ENCODE assay signal across 23 mouse cellular contexts in the genomic region with DNA sequence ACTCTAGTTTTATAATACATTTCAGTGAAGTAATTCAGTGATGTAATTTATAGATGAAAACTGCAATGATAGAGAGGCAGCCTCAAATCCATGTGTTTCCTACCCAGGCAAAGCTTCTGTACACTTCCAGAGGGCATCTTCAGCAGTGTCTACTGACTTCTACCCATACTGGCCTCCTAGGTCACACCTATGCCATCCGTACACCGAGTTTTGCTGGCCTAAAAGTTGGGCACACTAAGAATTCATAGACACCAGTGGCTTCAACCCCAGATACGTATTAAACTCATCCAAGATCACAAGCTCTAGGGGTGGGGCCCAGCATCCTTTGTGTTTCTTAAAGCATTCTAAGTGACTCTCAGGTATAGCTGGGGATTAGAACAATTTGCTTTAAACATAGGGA. TPM values are rescaled to one million over a fixed set of nuclear protein-coding genes. Genes with fewer than 3 reads are reported as not detected.
DNase-seq lines count a peak whose midpoint lies in the region; ATAC-seq and TF ChIP-seq lines count a peak whose summit lies in the region.
"Had no signal": no experiment of that assay in that cellular context is flagged by ENCODE, and none has a peak within 500 bp of the region (broad histone marks: within the 10 kb centered on the region; RNA-seq: fewer than 3 reads in every experiment).

No protein-coding gene starts in this region.

- no peaks in the 10 kb centered on the region for H3K9me3 ChIP-seq in forebrain, embryonic 16.5 days (ENCODE audit: control insufficient read depth, low read length)
- no peaks in the 10 kb centered on the region for H3K9me3 ChIP-seq in hindbrain, postnatal 0 days (ENCODE audit: low read length)
- no peaks in the 10 kb centered on the region for H3K9me3 ChIP-seq in neural tube, embryonic 13.5 days
- H3K9me3 ChIP-seq in liver, postnatal 0 days (ENCODE audit: low read length): no peaks in the 10 kb centered on the region
- no peaks in the 10 kb centered on the region for H3K9me3 ChIP-seq in kidney, embryonic 14.5 days (ENCODE audit: control insufficient read depth, low read length)
- H3K9me3 ChIP-seq: embryonic facial prominence, embryonic 13.5 days; limb, embryonic 12.5 days had no signal

- WGBS in forebrain, embryonic 16.5 days: 79% methylated on average over 3 of the region's 3 CpGs
- WGBS in hindbrain, postnatal 0 days: 40% methylated on average over 3 of the region's 3 CpGs
- WGBS in neural tube, embryonic 13.5 days: 68% methylated on average over 3 of the region's 3 CpGs
- WGBS in liver, postnatal 0 days (ENCODE audit: insufficient replicate concordance): 75% methylated on average over 3 of the region's 3 CpGs
- WGBS in kidney, embryonic 14.5 days: 91% methylated on average over 3 of the region's 3 CpGs

- TF ChIP-seq CTCF in layer of hippocampus, adult 2 months (conservative IDR thresholded peaks at IDR 0.05): no peak
- TF ChIP-seq CTCF in hindbrain, postnatal 0 days (IDR thresholded peaks at IDR 0.05; ENCODE audit: low read depth): no peak
- no peak for TF ChIP-seq CTCF in liver, postnatal 0 days (IDR thresholded peaks at IDR 0.05; ENCODE audit: low read depth)

- H3K4me2 ChIP-seq in forebrain, embryonic 16.5 days (ENCODE audit: low read length): peak overlapping the region; percentile 75
- H3K4me2 ChIP-seq in hindbrain, postnatal 0 days (ENCODE audit: low read depth, low read length): peak overlapping the region; percentile 70
- peak overlapping the region; percentile 88 for H3K4me2 ChIP-seq in neural tube, embryonic 13.5 days
- H3K4me2 ChIP-seq in liver, postnatal 0 days (ENCODE audit: low read depth, low read length): no peak overlapping the region
- H3K4me2 ChIP-seq in kidney, embryonic 14.5 days (replicated peaks; ENCODE audit: low read depth, low read length): no peak overlapping the region
- H3K4me2 ChIP-seq: embryonic facial prominence, embryonic 13.5 days; limb, embryonic 12.5 days had no signal

- H3K36me3 ChIP-seq in forebrain, embryonic 16.5 days (ENCODE audit: control insufficient read depth, insufficient read depth): no peaks in the 10 kb centered on the region
- no peaks in the 10 kb centered on the region for H3K36me3 ChIP-seq in hindbrain, postnatal 0 days (ENCODE audit: insufficient read depth, low read length)
- no peaks in the 10 kb centered on the region for H3K36me3 ChIP-seq in neural tube, embryonic 13.5 days
- H3K36me3 ChIP-seq in liver, postnatal 0 days (replicated peaks; ENCODE audit: insufficient read depth, low read length): no peaks in the 10 kb centered on the region
- H3K36me3 ChIP-seq in kidney, embryonic 14.5 days (ENCODE audit: control insufficient read depth, insufficient read depth, low read length): no peaks in the 10 kb centered on the region
- H3K36me3 ChIP-seq: embryonic facial prominence, embryonic 13.5 days; limb, embryonic 12.5 days had no signal

- no peak for TF ChIP-seq EP300 in liver, postnatal 0 days (IDR thresholded peaks at IDR 0.05; ENCODE audit: low read depth)

- H3K4me3 ChIP-seq in layer of hippocampus, adult 2 months: peak overlapping the region; percentile 85
- peak overlapping the region; percentile 69 for H3K4me3 ChIP-seq in forebrain, embryonic 16.5 days (replicated peaks; ENCODE audit: low read length)
- H3K4me3 ChIP-seq in hindbrain, postnatal 0 days (ENCODE audit: low read length): peak overlapping the region; percentile 78
- peak overlapping the region; percentile 74 for H3K4me3 ChIP-seq in neural tube, embryonic 13.5 days
- H3K4me3 ChIP-seq in liver, postnatal 0 days (ENCODE audit: low read depth, low read length): no peak overlapping the region
- no peak overlapping the region for H3K4me3 ChIP-seq in kidney, embryonic 14.5 days (ENCODE audit: low read length)
- H3K4me3 ChIP-seq: embryonic facial prominence, embryonic 13.5 days; limb, embryonic 12.5 days had no signal

- peaks cover 56% of the 10 kb centered on the region for H3K4me1 ChIP-seq in forebrain, embryonic 16.5 days (replicated peaks; ENCODE audit: control insufficient read depth, insufficient read depth, low read length)
- peaks cover 23% of the 10 kb centered on the region for H3K4me1 ChIP-seq in hindbrain, postnatal 0 days (ENCODE audit: insufficient read depth, low read length)
- peaks cover 64% of the 10 kb centered on the region for H3K4me1 ChIP-seq in neural tube, embryonic 13.5 days (replicated peaks)
- 0 out of 2 replicates have a peak, but pooled peaks cover 2% of the 10 kb centered on the region for H3K4me1 ChIP-seq in liver, postnatal 0 days (ENCODE audit: insufficient read depth)
- peaks cover 3% of the 10 kb centered on the region; the same call in 1 of the 2 replicates for H3K4me1 ChIP-seq in kidney, embryonic 14.5 days (ENCODE audit: control insufficient read depth, insufficient read depth, low read length)
- H3K4me1 ChIP-seq: limb, embryonic 12.5 days had no signal

- no peaks in the 10 kb centered on the region for H3K27me3 ChIP-seq in forebrain, embryonic 16.5 days (replicated peaks; ENCODE audit: control insufficient read depth, insufficient read depth, low read length)
- no peaks in the 10 kb centered on the region for H3K27me3 ChIP-seq in hindbrain, postnatal 0 days (ENCODE audit: insufficient read depth, low read length)
- H3K27me3 ChIP-seq in neural tube, embryonic 13.5 days: no peaks in the 10 kb centered on the region
- peaks cover 30% of the 10 kb centered on the region for H3K27me3 ChIP-seq in liver, postnatal 0 days (ENCODE audit: insufficient read depth, low read length)
- peaks cover 30% of the 10 kb centered on the region for H3K27me3 ChIP-seq in kidney, embryonic 14.5 days (ENCODE audit: control insufficient read depth, insufficient read depth, low read length)

- no peak for ATAC-seq in forebrain, embryonic 16.5 days
- no peak for ATAC-seq in hindbrain, postnatal 0 days
- ATAC-seq in neural tube, embryonic 13.5 days (ENCODE audit: low read depth): no peak
- no peak for ATAC-seq in liver, postnatal 0 days
- no peak for ATAC-seq in kidney, embryonic 14.5 days (ENCODE audit: low FRiP score, low TSS enrichment)
- ATAC-seq: CD4-positive, CD25-positive, alpha-beta regulatory T cell, adult 4 months; inflammation-experienced regulatory T-cells, adult 6 months had no signal

- H3K9ac ChIP-seq in forebrain, embryonic 16.5 days (replicated peaks; ENCODE audit: low read depth, low read length): peak overlapping the region; percentile 90
- H3K9ac ChIP-seq in hindbrain, postnatal 0 days (replicated peaks; ENCODE audit: low read length): peak overlapping the region; percentile 87
- H3K9ac ChIP-seq in neural tube, embryonic 13.5 days: peak overlapping the region; percentile 89
- no peak overlapping the region for H3K9ac ChIP-seq in liver, postnatal 0 days (replicated peaks)
- H3K9ac ChIP-seq in kidney, embryonic 14.5 days (ENCODE audit: low read depth, low read length): no peak overlapping the region
- H3K9ac ChIP-seq: embryonic facial prominence, embryonic 13.5 days; limb, embryonic 12.5 days had no signal

- peak overlapping the region; percentile 95 for H3K27ac ChIP-seq in layer of hippocampus, adult 2 months
- peak overlapping the region; percentile 41 for H3K27ac ChIP-seq in forebrain, embryonic 16.5 days (ENCODE audit: low read length)
- H3K27ac ChIP-seq in hindbrain, postnatal 0 days: peak overlapping the region; percentile 97
- peak overlapping the region; percentile 96 for H3K27ac ChIP-seq in neural tube, embryonic 13.5 days (replicated peaks)
- H3K27ac ChIP-seq in liver, postnatal 0 days (ENCODE audit: low read depth): no peak overlapping the region
- H3K27ac ChIP-seq in kidney, embryonic 14.5 days (ENCODE audit: low read depth, low read length): no peak overlapping the region
- H3K27ac ChIP-seq: embryonic facial prominence, embryonic 13.5 days; limb, embryonic 12.5 days; stomach, postnatal 0 days had no signal

- no peak for DNase-seq in layer of hippocampus, adult 2 months (ENCODE audit: low spot score in 2 of 2)
- no peak for DNase-seq in layer of hippocampus, adult 8-10 months (ENCODE audit: low spot score in 2 of 2)
- DNase-seq in hindbrain, postnatal 0 days (ENCODE audit: low spot score): no peak
- DNase-seq in kidney, adult 9 months: no peak
- DNase-seq in liver, postnatal 0 days: no peak
- DNase-seq: kidney, postnatal 10 days; right cerebral cortex, adult 18-20 months; thymus, postnatal 25 days had no signal

RNA-seq across cellular contexts. Expression of a gene that starts 49.3 kb away (rescaled TPM):
- not detected for total RNA-seq in layer of hippocampus, adult 2 months (2021)
- under 1 TPM in 1 of 4 experiments, not detected in 3; 0.13 TPM for total RNA-seq in layer of hippocampus, adult 8-10 months (2022)
- polyA plus RNA-seq in forebrain, embryonic 16.5 days (2015; fragmentation: Nextera tagmentation; extraction: Ambion mirVana): not detected in 2 replicates
- not detected in 2 replicates for total RNA-seq in hindbrain, postnatal 0 days (2014; rRNA removed)
- not detected in 2 replicates for polyA plus RNA-seq in hindbrain, postnatal 0 days (2015; fragmentation: Nextera tagmentation; extraction: Ambion mirVana)
- not detected in 2 replicates for polyA plus RNA-seq in neural tube, embryonic 13.5 days (2015; fragmentation: Nextera tagmentation; extraction: Ambion mirVana)
- not detected in 2 replicates for polyA plus RNA-seq in liver, postnatal 0 days (2015; fragmentation: Nextera tagmentation; extraction: Ambion mirVana)
- not detected in 2 replicates for polyA plus RNA-seq in kidney, embryonic 14.5 days (2014; fragmentation: Nextera tagmentation; extraction: Ambion mirVana)
- total RNA-seq: gastrocnemius, postnatal 4 days; layer of hippocampus, postnatal 25 days; megakaryocyte progenitor cell, adult 5-6 weeks; neutrophil, adult 5-6 weeks had no signal
- polyA plus RNA-seq: embryonic facial prominence, embryonic 13.5 days; heart, embryonic 16.5 days; limb, embryonic 12.5 days; liver, embryonic 16.5 days; spleen, adult 2 months; stomach, postnatal 0 days had no signal

Comparison
In these comparisons a context has a peak if more than half of its experiments do, and no peak if none do; other contexts are left out.
1. H3K27ac ChIP-seq: peak in layer of hippocampus, adult 2 months (single experiment), forebrain, embryonic 16.5 days (single experiment), hindbrain, postnatal 0 days (single experiment) and neural tube, embryonic 13.5 days (single experiment); none in liver, postnatal 0 days (single experiment) and kidney, embryonic 14.5 days (single experiment).
2. H3K4me3 ChIP-seq: peak in layer of hippocampus, adult 2 months (single experiment), forebrain, embryonic 16.5 days (single experiment), hindbrain, postnatal 0 days (single experiment) and neural tube, embryonic 13.5 days (single experiment); none in liver, postnatal 0 days (single experiment) and kidney, embryonic 14.5 days (single experiment).
3. H3K4me2 ChIP-seq: peak in forebrain, embryonic 16.5 days (single experiment), hindbrain, postnatal 0 days (single experiment) and neural tube, embryonic 13.5 days (single experiment); none in liver, postnatal 0 days (single experiment) and kidney, embryonic 14.5 days (single experiment).
4. H3K9ac ChIP-seq: peak in forebrain, embryonic 16.5 days (single experiment), hindbrain, postnatal 0 days (single experiment) and neural tube, embryonic 13.5 days (single experiment); none in liver, postnatal 0 days (single experiment) and kidney, embryonic 14.5 days (single experiment).